Mouse (Mus musculus): ENCODE measurements around the gene Esp8. TPM values are rescaled to one million over a fixed set of nuclear protein-coding genes. Genes with fewer than 3 reads are reported as not detected.

Gene Esp8
- polyA plus RNA-seq (2017; shearing (Covaris generic)) = 1 to 10 TPM in 1 of 2 experiments, under 1 TPM in 1; 0.64 to 2.0 TPM

DNA sequence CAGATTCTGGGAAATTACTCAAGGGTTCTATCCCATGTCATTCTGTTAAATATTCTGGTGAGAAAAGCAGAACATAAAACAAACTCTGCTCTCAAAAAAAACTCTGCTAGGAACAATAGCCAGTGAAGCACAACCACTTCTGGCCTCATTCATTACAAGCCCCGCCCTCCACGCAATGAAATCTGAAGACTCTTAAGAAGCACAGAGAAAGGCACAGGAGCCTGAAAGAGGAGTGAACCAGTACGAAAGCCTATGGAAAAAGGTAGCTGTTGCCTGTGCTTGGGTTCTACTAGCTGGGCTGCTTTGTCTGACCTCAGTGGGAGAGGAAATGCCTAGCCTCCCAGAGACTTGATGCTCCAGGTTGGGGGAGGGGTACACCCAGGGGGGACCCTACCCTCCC is at the start of gene Esp8:
Gene Esp8 (plus strand): TSS at position 205 of the 400 bp plus-strand sequence.

DNA sequence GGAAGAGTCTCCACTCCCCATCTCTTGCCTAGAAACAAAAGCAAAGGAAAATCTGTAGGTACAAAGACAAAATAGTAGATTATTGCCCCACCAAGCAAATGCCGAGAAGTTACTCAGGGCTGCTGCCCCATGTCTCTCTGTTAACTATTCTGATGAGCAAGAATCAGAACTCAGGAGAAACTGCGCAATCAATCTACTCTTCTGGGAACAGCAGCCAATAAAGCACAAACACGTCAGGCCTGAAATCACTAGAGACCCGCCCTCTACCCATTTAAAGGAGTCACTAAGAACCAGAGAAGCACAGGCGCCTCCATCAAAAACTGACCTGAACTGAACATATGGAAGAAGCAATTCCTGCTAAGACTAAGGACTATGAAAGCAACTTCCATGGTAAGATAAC is 41.4 kb downstream of the Esp8 start, which contains the start of gene Esp6:
Gene Esp6 (plus strand): TSS at position 301 of the 400 bp plus-strand sequence.

Other genes with a start within 250 kb of the Esp8 start
- gene Crisp1, start 200.8 kb upstream of the Esp8 start, polyA plus RNA-seq (2017; shearing (Covaris generic)) = 100 to 1,000 TPM in 1 of 2 experiments, 1 to 10 TPM in 1; 1.2 to 184 TPM
- not detected for gene Esp6, start 41.5 kb downstream of the Esp8 start, polyA plus RNA-seq (2017; shearing (Covaris generic))
- gene Esp4, start 78.6 kb downstream of the Esp8 start, polyA plus RNA-seq (2017; shearing (Covaris generic)) = not detected
- gene Esp3, start 112.1 kb downstream of the Esp8 start, polyA plus RNA-seq (2017; shearing (Covaris generic)) = not detected
- gene Esp1, start 207.1 kb downstream of the Esp8 start, polyA plus RNA-seq (2017; shearing (Covaris generic)) = not detected

All from inflammation-experienced regulatory T-cells (primary cell).